Mouse (Mus musculus): ENCODE measurements around the gene Rfx7.
"Not testable (repeated sequence)": the region's sequence is repeated elsewhere in the genome, so short reads cannot be mapped to it uniquely, and the experiment has no call there.

The Rfx7 gene

GRCm38 (mm10) chr9:72666352-72667021, 134.4 kb downstream of the Rfx7 start:
- DNase-seq: not testable (repeated sequence)

- no peak for DNase-seq
Measured at GRCm38 (mm10) chr9:72667126-72667525, 135.1 kb downstream of the Rfx7 start.

- DNase-seq: no peak
Measured at GRCm38 (mm10) chr9:72669383-72669782, 137.3 kb downstream of the Rfx7 start.

- DNase-seq: peak; percentile 80 to 92
Measured at GRCm38 (mm10) chr9:72672361-72672760, 140.3 kb downstream of the Rfx7 start.
